Mouse (Mus musculus) liver, adult 2 months (tissue): ENCODE measurements at regions not wholly inside any gene's neighbourhood (a gene's known extent, or its start where the extent isn't known, plus 50 kb on each side); places are given as distances from the start of the nearest gene placed in this dataset.

ENCODE experiments used
- CTCF ChIP-seq: fragments of 200-500 bp; IDR thresholded peaks from 2 replicates; pipeline ENCODE4 v1.5.1; 2011; ENCODE audit warnings: low read depth, low read length, control low read depth
- POLR2A ChIP-seq: fragments of 200-500 bp; IDR thresholded peaks from 2 replicates; pipeline ENCODE4 v1.6.1; 2011; ENCODE audit warnings: low read length, control low read depth; ENCODE audit not compliant: insufficient read depth; ENCODE audit errors: extremely low read depth

GRCm38 (mm10) chr10:111382206-111382930 lies 83.9 kb downstream of the Bbs10 start:
- no peak for TF ChIP-seq CTCF
- no peak for TF ChIP-seq POLR2A
